Mouse (Mus musculus) c-Kit-positive CD71-positive TER-119-positive erythroid progenitor cells, embryonic 14.5 days (primary cell): Measurements from ENCODE around the gene Glb1.
"Not testable (repeated sequence)": the region's sequence is repeated elsewhere in the genome, so short reads cannot be mapped to it uniquely, and the experiment has no call there.

Source experiments
- DNase-seq: peaks from one replicate; pipeline ENCODE4 v3.0.0-alpha.2; 2013; ENCODE audit warnings: low spot score

The Glb1 gene

GRCm38 (mm10) chr9:114400949-114401684 is at the start of gene Glb1, which contains the start of gene Tmppe:
Gene Glb1 (plus strand): TSS chr9:114401076.
Gene Tmppe (plus strand): TSS chr9:114401105.
- peak; percentile 50 for DNase-seq

GRCm38 (mm10) chr9:114367783-114368470 is 32.9 kb upstream of the Glb1 start:
- no peak for DNase-seq

- no peak for DNase-seq
Observed at GRCm38 (mm10) chr9:114368471-114368858, 32.4 kb upstream of the Glb1 start.

DNA sequence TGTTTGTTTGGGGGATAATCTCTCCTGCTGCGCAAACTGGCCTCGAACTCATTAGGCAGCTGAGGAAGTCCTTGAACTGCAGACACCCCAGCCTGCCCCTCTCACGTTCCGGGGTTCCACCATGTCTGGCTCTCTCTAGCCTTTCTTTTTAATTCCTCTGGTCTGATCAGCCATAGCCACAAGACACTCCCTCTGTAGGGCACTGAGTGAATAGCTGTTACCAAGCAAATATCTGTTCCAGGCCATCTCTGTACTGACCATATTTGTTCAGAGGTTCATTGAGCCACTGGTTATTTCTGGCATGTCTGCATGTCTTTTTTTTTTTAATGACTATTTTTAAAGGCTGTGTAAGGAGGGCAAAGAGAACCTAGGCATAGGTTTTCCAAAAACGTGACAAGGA is 31.5 kb upstream of the Glb1 start:
- DNase-seq: not testable (repeated sequence)

DNA sequence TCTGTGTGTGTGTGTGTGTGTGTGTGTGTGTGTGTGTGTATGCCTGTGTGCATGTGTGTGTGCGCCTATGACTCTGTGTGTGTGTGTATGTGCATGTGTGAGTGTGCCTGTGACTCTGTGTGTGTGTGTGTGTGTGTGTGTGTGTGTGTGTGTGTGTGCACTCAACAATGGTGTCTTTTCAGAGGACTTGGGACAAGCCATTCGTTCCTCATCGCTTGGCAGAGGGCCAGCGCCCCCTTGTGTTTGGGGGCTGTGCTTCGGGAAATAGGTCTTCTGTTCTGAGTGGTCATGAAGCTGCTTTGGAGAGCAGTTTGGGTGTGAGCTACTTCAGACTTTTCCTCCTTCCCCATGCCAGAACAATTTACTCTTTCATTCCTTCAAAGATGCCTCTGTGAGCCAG is 29.2 kb upstream of the Glb1 start:
- DNase-seq: not testable (repeated sequence)

- DNase-seq: no peak
Observed at GRCm38 (mm10) chr9:114375276-114375962, 25.5 kb upstream of the Glb1 start.

DNA sequence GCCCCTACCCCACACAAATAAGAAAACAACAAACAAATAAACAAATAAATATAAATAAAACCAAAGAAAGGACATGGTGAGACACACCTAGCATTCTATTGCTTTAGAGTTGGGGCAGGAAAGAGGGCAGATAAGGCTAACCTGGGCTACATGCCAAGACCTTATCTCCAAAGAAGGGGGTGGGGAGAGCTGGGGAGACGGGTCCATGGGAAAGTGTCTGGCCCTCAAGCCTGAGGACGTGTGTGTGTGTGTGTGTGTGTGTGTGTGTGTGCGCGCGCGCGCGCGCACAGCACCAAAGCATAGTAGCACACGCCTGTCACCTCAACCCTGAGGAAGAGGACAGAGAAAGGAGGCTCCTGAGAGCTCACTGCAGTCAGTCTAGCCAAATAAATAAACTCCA is 23.7 kb upstream of the Glb1 start:
- no peak for DNase-seq

GRCm38 (mm10) chr9:114379871-114380270 is 21.0 kb upstream of the Glb1 start:
- DNase-seq: no peak

DNA sequence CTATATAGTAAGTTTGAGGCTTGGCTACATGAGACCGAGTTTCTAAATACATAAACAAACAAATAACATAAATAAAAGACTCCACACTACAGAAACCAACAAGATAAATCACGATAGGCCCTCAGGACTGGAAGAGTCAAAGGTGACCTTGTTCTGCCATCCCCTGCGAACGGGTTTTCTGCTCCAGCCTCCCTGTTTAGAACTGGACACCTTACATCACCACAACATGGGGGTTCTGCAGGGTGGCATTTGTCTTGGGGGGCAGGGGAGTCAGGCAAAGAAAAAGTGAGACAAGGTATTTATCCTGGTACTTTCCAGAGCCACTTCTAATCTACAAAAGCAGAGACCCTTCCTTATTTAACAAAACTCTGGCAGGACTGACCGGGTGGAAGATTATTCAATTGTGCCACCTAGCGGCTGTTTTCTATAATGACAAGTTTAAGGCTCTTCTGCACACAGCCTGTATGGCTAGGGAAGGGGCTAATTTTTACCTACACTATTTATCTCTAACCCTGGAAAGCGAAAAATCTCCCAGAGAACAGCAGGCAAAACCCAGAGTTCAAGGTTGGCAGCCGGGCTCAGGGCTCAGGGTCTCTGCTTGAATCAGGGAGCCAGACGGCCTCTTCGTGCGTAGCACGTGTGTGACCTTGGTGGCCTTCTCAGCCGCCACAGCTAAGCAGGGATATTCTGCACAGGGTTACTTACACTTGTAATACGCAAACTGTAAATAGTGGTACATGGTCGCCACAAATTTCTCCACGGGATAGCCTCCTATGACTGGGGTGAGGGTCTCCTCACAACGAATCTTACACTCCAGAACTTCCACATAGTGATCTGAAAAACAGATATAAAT is 19.8 kb upstream of the Glb1 start:
- DNase-seq: no peak

- DNase-seq: no peak
Observed at GRCm38 (mm10) chr9:114382936-114383710, 17.8 kb upstream of the Glb1 start.

DNA sequence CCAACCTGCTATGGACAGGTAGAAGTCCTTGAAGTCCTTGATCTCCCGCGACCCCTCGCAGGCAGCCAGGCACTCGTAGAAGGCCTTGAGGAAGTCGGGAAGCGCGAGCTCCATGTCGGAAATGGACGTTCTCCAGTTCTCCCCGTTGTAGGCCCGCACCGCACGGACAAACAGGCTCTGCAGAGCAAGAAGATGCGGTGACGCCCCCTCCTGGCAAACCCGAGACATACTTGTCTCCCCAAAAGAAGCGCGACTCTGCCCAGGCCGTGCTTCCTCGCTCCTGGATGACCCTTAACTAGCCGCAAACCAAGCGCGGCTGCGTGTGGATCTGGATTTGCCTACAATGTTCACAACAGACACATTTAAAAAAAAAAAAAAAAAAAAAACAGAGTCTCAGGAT is 16.2 kb upstream of the Glb1 start:
- DNase-seq: no peak

GRCm38 (mm10) chr9:114385160-114385559 is 15.7 kb upstream of the Glb1 start:
- no peak for DNase-seq

GRCm38 (mm10) chr9:114387086-114387485 is 13.8 kb upstream of the Glb1 start:
- DNase-seq: no peak

- DNase-seq: no peak
Observed at GRCm38 (mm10) chr9:114388288-114388687, 12.6 kb upstream of the Glb1 start.

DNA sequence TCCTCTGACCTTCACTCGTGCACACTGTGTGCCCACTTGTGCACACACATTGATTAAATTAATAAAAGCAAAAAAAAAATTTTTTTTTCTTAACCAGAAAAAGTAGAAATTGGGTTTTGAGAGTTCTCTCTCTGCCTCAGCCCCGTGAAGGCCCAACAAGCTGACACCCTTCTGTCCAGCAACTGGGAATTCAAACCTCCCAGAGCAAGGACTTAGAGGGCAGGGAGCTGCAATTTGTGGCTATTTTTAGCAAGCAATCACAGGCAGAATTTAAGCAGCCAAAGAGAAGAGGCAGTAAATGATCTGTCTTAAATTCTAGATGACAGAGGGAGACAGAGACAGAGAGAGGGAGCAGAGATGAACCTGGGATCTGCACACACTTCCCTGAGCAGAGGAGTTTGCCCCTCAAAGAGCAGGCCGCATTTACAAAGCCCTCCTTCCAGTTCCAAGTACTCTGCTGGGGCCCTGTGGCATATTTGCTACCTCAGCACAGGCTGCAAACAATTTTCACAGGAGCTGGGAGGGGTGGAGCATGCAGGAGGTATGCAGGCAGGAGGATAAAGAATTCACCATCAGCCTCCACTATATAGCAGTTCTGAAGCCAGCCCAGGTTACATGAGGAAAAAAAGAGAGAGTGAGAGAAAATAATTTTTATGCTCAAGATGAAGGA is 12.0 kb upstream of the Glb1 start:
- no peak for DNase-seq

DNA sequence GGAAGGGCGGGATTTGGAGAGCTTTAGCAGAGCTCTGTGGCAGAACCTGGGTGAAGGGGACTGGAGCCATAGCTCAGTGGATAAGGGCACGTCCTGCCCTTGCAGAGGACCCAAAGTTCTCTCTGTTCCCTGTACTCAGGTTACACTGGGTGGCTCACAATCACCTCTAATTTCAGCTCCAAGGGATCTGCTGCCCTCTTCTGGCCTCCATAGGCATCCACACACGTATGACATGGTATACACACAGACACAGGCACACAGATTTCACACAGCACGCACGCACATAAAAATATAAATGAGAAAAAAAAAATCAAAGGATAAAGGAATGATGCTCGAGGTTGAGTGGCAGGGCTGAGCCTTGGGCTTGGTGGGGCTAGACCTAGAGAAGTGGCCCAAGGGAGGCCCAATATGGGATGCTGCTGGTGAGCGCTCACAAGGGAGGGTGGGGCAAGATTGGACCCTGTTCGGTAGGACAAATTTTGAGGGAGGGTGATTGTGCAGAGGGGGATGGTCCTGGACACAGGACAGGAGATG is 11.4 kb upstream of the Glb1 start:
- no peak for DNase-seq

DNA sequence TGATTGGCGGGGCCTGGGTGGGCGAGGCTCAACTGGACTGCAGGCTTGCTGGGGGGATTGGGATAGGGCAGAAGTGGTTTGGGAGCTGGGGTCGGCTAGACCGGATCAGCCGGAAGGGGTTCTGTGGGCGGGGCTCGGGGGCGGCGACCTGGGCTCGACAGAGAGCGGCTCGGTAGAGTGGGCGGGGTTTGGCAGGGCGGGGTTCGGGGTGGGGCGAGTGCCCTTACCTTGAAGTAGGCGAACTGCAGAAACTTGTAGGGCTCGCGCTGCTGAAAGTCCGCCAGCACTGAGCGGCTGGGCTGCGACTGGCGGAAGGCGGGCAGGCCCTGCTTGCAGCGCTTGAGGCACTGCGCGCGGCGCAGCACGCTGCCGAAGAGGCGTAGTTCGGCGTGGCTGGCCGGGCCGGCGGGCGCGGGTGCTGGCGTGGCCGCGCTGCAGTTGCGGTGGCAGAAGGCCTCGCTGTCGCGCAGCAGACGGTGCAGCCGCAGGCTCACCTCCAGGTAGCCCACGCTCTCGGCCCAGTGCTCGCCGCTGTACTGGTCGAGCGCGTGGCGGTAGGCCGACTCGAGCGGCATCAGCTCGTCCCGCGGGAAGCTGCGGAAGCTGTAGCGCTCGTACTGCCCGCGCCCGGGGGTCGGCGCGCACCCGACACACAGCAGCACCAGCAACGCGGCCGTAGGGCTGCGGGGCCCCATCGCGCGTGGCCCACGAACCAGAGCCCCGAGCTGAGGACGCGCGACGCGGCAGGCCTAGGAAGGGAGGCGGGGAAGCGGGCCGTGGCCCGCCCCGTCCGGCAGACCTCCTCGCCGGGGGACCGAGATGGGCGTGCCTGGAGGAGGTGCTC is 10.7 kb upstream of the Glb1 start, which contains the start of gene Crtap:
Gene Crtap (minus strand): TSS at position 771 of the 844 bp plus-strand sequence.
- DNase-seq: no peak

- no peak for DNase-seq
Observed at GRCm38 (mm10) chr9:114390749-114391075, 10.2 kb upstream of the Glb1 start.

GRCm38 (mm10) chr9:114394136-114394535 is 6.7 kb upstream of the Glb1 start:
- not testable (repeated sequence) for DNase-seq

DNA sequence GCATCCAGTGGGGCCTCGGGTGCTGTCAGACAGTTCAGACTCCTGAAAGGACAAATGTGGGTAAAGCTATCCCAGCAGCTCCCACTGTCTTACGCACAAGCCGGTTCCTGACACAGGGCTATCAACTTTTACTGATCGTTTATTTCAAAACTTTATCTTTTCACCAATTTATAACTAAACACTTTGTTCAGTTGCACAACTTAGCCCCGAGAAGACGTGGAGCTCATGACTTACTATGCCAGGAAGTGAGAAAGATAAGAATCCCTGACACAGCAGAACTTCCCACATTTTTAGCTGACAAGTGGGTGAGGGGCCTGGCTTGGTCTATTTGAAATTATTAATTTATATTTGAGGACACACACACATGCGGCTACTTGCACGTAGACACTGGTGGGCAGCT is 6.2 kb upstream of the Glb1 start:
- DNase-seq: no peak
